Mouse (Mus musculus) spleen, adult 2 months (tissue): ENCODE measurements around the gene Rcor1. TPM values are rescaled to one million over a fixed set of nuclear protein-coding genes. Genes with fewer than 3 reads are reported as not detected.

ENCODE experiments used
- DNase-seq, 2 experiments: peaks; one replicate each; pipeline versions ENCODE4 v3.0.0 to v3.0.0-alpha.2; 2012 to 2021; ENCODE audit warnings: low spot score in 2 of 2, low read depth in 1 of 2
- H3K27ac ChIP-seq: fragments of 200-500 bp; 2 replicates; pipeline ENCODE4 v1.5.1; 2012; ENCODE audit warnings: low read length, inconsistent platforms; ENCODE audit not compliant: insufficient read depth
- H3K27me3 ChIP-seq: fragments of 200-500 bp; 2 replicates; pipeline ENCODE4 v1.6.1; 2012; ENCODE audit warnings: mild to moderate bottlenecking, moderate library complexity, low read length, inconsistent platforms; ENCODE audit not compliant: control insufficient read depth, insufficient read depth
- H3K36me3 ChIP-seq: fragments of 200-500 bp; 2 replicates; pipeline ENCODE4 v1.6.1; 2012; ENCODE audit warnings: mild to moderate bottlenecking, low read length, inconsistent platforms; ENCODE audit not compliant: control insufficient read depth, insufficient read depth
- H3K4me1 ChIP-seq: fragments of 200-500 bp; 2 replicates; pipeline ENCODE4 v1.6.1; 2011; ENCODE audit warnings: inconsistent platforms; ENCODE audit not compliant: control insufficient read depth, insufficient read depth, insufficient read length
- H3K4me3 ChIP-seq: fragments of 200-500 bp; 2 replicates; pipeline ENCODE4 v1.5.1; 2011; ENCODE audit warnings: mild to moderate bottlenecking, inconsistent platforms; ENCODE audit not compliant: insufficient read depth, insufficient read length; ENCODE audit errors: extremely low read depth
- CTCF ChIP-seq: fragments of 200-500 bp; IDR thresholded peaks from 2 replicates; pipeline ENCODE4 v1.5.1; 2011; ENCODE audit warnings: mild to moderate bottlenecking, inconsistent platforms; ENCODE audit not compliant: insufficient read depth, insufficient read length, insufficient replicate concordance; ENCODE audit errors: extremely low read depth
- POLR2A ChIP-seq: fragments of 200-500 bp; IDR thresholded peaks from 2 replicates; pipeline ENCODE4 v1.6.1; 2011; ENCODE audit warnings: low read depth, low read length, inconsistent platforms
- WGBS: fragments of 180-500 bp; shearing (Covaris S2); methylation state at CpG from one replicate; pipeline ENCODE4 v1.1.7; 2018; 5-methylcytosine and 5-hydroxymethylcytosine counted together
- polyA plus RNA-seq: library from polyadenylated mRNA; depleted of rRNA; stranded (reverse); fragments of >200 nt; gene quantifications from 2 replicates; pipeline ENCODE4 v1.2.3, GENCODE M21; 2012

The Rcor1 gene
- polyA plus RNA-seq, 1 experiment: 7.8 TPM

GRCm38 (mm10) chr12:111150236-111150596 lies 111.1 kb downstream of the Rcor1 start:
- H3K36me3 ChIP-seq: no peaks in the 10 kb centered on the region
- H3K4me1 ChIP-seq: no peaks in the 10 kb centered on the region; the same call in 1 of the 2 replicates
- H3K27ac ChIP-seq: no peak overlapping the region
- TF ChIP-seq POLR2A (no peak), CTCF (no peak)
- peak in 1 of 2 experiments; percentile 64 for DNase-seq
- H3K27me3 ChIP-seq: no peaks in the 10 kb centered on the region
- WGBS: 8% methylated on average over 6 of the region's 6 CpGs
- no peak overlapping the region for H3K4me3 ChIP-seq

GRCm38 (mm10) chr12:111151422-111152156 lies 112.4 kb downstream of the Rcor1 start:
- Histone ChIP-seq H3K4me1 (no peaks in the 10 kb centered on the region; the same call in 1 of the 2 replicates), H3K4me3 (no peak overlapping the region), H3K36me3 (no peaks in the 10 kb centered on the region), H3K27ac (no peak overlapping the region), H3K27me3 (no peaks in the 10 kb centered on the region)
- TF ChIP-seq CTCF: no peak
- TF ChIP-seq POLR2A: no peak
- DNase-seq: no peak
- 90% methylated on average over 5 of the region's 5 CpGs for WGBS

DNA sequence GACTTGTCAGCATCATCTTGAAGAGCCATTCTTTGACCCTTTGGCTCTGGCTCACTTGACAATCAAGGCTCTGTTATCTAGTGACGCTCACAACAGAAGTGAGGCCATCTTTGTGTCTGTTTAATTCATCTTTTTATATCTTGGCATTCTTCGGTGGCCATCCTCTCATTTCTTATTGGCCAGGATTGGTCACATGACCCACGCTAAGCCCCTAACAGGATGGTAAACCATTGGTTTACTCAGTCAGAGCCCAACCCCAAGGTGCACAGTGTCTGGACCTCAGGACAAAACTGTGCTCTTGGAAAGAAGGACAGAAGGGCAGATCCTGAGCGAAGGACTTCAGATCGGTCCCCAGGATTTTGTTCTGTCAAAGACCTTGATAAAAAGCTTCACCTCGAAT lies 113.4 kb downstream of the Rcor1 start:
- no peak for DNase-seq
- 87% methylated on average over 6 of the region's 6 CpGs for WGBS
- H3K4me3 ChIP-seq: no peak overlapping the region
- TF ChIP-seq POLR2A: no peak
- TF ChIP-seq CTCF: no peak
- no peaks in the 10 kb centered on the region for H3K27me3 ChIP-seq
- no peaks in the 10 kb centered on the region; the same call in 1 of the 2 replicates for H3K4me1 ChIP-seq
- H3K36me3 ChIP-seq: no peaks in the 10 kb centered on the region
- no peak overlapping the region for H3K27ac ChIP-seq

DNA sequence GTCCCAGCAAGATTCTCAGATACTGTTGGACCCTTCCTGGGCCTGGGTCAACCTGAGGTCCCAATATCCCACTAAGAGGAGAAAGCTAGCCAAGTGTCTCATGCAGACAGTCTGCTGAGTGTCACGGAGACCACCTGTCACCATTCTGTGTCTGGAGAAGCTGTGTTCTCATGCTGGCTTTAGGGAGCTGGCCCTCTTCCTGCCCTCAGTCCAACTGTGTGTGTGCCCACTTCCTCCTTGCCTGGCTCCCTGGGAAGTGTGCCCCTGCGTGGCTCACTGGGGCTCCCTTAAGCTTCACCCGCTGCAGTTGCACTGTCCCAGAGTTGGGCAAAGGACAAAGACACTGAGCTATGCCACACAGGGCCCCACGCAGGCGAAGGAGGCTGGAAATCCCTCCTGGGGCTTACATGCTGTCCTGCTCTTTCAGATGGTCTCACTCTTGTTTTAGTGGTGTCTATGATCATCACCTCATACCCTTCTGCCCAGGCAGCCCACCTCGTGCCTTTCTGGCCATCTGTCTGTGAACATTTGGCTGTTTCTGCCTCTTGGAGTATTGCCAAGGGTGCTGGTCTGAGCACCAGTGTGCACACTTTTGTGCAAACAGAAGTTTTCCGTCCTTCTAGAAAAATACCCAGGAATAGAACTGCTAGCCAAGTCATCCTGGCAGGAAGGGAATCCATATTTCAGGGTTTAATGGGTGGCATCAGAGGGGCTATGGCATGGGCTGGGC lies 114.0 kb downstream of the Rcor1 start:
- no peak for TF ChIP-seq CTCF
- TF ChIP-seq POLR2A: no peak
- Histone ChIP-seq H3K27me3 (no peaks in the 10 kb centered on the region), H3K4me3 (no peak overlapping the region), H3K4me1 (peaks cover 3% of the 10 kb centered on the region; the same call in 1 of the 2 replicates), H3K27ac (no peak overlapping the region), H3K36me3 (no peaks in the 10 kb centered on the region)
- WGBS: 53% methylated on average over 7 of the region's 7 CpGs
- no peak for DNase-seq

DNA sequence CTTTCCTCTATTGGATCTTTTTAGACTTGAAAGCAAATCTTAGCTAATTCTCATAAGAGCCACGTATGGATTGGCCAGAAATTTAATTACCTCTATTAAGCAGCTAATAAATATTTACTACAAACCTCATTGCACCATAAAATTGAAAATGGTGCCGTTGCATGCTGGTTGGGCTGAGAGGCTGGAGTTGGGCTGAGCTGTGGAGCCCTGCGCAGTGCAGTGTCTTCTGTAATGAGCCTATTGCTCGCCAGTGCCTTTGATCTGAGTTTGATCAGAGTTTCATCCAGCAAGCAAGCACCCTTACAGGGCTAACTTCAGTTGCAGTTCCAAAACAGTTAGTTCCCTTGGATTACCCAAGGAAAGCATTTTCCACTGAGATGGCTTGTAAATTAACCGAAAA lies 114.8 kb downstream of the Rcor1 start:
- 92% methylated on average over 5 of the region's 5 CpGs for WGBS
- Histone ChIP-seq H3K27me3 (no peaks in the 10 kb centered on the region), H3K27ac (no peak overlapping the region), H3K36me3 (no peaks in the 10 kb centered on the region), H3K4me1 (peaks cover 6% of the 10 kb centered on the region; the same call in 1 of the 2 replicates), H3K4me3 (no peak overlapping the region)
- TF ChIP-seq CTCF: no peak
- TF ChIP-seq POLR2A: no peak
- DNase-seq: no peak

DNA sequence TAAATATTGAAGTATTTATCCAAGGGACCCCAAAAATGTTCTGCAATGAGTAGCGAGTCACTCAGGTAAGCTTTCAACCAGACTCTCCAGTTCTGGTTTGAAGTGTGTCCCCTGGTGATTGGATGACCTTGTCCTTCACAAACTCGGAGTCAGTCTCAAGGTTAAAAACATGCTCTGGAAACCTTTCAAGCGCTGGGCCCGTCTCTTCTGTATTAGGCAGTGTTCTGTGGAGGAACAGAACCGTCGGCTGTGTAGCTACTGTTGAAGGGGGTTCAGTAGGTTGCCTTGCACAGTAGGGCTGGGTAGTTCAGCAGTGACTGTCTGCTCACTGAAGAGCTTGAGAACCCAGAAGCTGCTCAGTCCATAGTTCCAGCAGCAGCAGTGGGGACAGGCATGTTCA lies 115.5 kb downstream of the Rcor1 start:
- Histone ChIP-seq H3K4me3 (no peak overlapping the region), H3K27ac (no peak overlapping the region), H3K36me3 (no peaks in the 10 kb centered on the region), H3K4me1 (peaks cover 8% of the 10 kb centered on the region; the same call in 1 of the 2 replicates), H3K27me3 (no peaks in the 10 kb centered on the region)
- 93% methylated on average over 6 of the region's 6 CpGs for WGBS
- TF ChIP-seq CTCF (no peak), POLR2A (no peak)
- DNase-seq: no peak

DNA sequence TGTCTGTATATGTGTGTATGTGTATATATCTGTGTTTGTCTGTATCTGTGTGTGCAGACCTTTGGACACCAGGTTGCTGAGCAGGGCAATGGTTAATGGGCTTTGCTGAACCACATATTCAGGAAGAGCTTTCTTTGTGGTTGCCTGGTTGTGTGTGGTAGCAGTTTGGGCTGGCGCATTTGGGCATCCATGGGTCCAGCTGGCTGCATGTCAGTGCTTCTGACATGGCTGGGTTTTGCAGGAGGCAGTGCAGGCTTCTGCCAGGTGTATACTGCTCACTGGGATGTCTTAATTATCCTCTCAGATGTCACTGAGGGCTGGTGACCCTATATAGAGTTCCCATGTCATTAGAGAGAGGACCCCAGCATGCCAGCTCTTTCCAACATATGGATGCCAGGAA lies 116.6 kb downstream of the Rcor1 start:
- no peak for DNase-seq
- WGBS: 72% methylated on average over 1 of the region's 1 CpGs
- no peak overlapping the region for H3K4me3 ChIP-seq
- TF ChIP-seq POLR2A (no peak), CTCF (no peak)
- H3K27me3 ChIP-seq: no peaks in the 10 kb centered on the region
- peaks cover 9% of the 10 kb centered on the region; the same call in 1 of the 2 replicates for H3K4me1 ChIP-seq
- H3K36me3 ChIP-seq: no peaks in the 10 kb centered on the region
- no peak overlapping the region for H3K27ac ChIP-seq
